Mouse (Mus musculus) kidney, adult 2 months (tissue): Measurements from ENCODE around the gene Rnf185. TPM values are rescaled to one million over a fixed set of nuclear protein-coding genes. Genes with fewer than 3 reads are reported as not detected.
A peak's percentile ranks its signal among the peaks of the same experiment; 100 is the strongest.

Experiments used
- DNase-seq: peaks from one replicate; pipeline ENCODE4 v3.0.0; 2021
- H3K27ac ChIP-seq: fragments of 200-500 bp; 2 replicates; pipeline ENCODE4 v1.5.1; 2012; ENCODE audit warnings: low read depth, low read length, control low read depth, inconsistent platforms; ENCODE audit not compliant: insufficient read depth
- H3K27me3 ChIP-seq: fragments of 200-500 bp; replicated peaks from 2 replicates; pipeline ENCODE4 v1.6.1; 2012; ENCODE audit warnings: mild to moderate bottlenecking, moderate library complexity, low read length, inconsistent platforms; ENCODE audit not compliant: control insufficient read depth, insufficient read depth
- H3K36me3 ChIP-seq: fragments of 200-500 bp; 2 replicates; pipeline ENCODE4 v1.6.1; 2012; ENCODE audit warnings: mild to moderate bottlenecking, moderate library complexity, low read length, inconsistent platforms; ENCODE audit not compliant: control insufficient read depth, insufficient read depth
- H3K4me1 ChIP-seq: fragments of 200-500 bp; 2 replicates; pipeline ENCODE4 v1.6.1; 2011; ENCODE audit warnings: low read length; ENCODE audit not compliant: control insufficient read depth, insufficient read depth
- H3K4me3 ChIP-seq: fragments of 200-500 bp; 2 replicates; pipeline ENCODE4 v1.5.1; 2011; ENCODE audit warnings: mild to moderate bottlenecking, low read depth, low read length, control low read depth; ENCODE audit not compliant: insufficient read depth
- CTCF ChIP-seq: fragments of 200-500 bp; conservative IDR thresholded peaks from 2 replicates; pipeline ENCODE4 v1.5.1; 2011; ENCODE audit warnings: low read depth, mild to moderate bottlenecking, control low read depth, low read length, moderate library complexity, mixed read lengths; ENCODE audit not compliant: insufficient read depth, insufficient read length
- POLR2A ChIP-seq: fragments of 200-500 bp; IDR thresholded peaks from one replicate; pipeline ENCODE4 v1.6.1; 2011; ENCODE audit warnings: low read depth, low read length, control low read depth
- WGBS: fragments of 180-500 bp; shearing (Covaris S2); methylation state at CpG from one replicate; pipeline ENCODE4 v1.1.7; 2018; 5-methylcytosine and 5-hydroxymethylcytosine counted together
- polyA plus RNA-seq: library from polyadenylated mRNA; depleted of rRNA; stranded (reverse); fragments of >200 nt; gene quantifications from 2 replicates; pipeline ENCODE4 v1.2.3, GENCODE M21; 2012

The Rnf185 gene
- polyA plus RNA-seq, 1 experiment, result 49.4 TPM

DNA sequence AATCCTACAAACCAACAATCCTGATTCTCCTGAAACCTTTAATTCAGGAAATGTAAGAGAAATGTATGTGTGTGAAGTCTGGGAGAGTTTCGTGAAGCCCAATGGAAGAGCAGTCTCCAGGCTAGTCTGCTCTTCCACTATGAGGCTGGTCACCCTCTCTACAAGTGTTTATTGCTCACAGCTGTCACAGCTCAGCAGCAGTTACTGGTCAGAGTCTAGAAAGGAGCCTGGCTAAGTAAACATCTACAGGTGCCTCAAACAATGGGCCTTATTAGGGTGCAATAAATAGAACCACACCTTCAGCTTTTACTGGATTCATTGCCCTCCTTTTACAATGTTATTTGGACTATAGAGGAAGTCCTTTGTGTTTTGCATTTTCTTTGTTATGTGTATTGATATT lies 53.8 kb downstream of the Rnf185 start:
- H3K4me3 ChIP-seq, result no peak overlapping the region
- no peak for DNase-seq
- TF ChIP-seq CTCF (no peak), POLR2A (no peak)
- H3K27ac ChIP-seq, result no peak overlapping the region
- H3K4me1 ChIP-seq, result no peaks in the 10 kb centered on the region; the same call in 1 of the 2 replicates
- no peaks in the 10 kb centered on the region for H3K27me3 ChIP-seq
- no peaks in the 10 kb centered on the region for H3K36me3 ChIP-seq
- 94% methylated on average over 1 of the region's 1 CpGs for WGBS

DNA sequence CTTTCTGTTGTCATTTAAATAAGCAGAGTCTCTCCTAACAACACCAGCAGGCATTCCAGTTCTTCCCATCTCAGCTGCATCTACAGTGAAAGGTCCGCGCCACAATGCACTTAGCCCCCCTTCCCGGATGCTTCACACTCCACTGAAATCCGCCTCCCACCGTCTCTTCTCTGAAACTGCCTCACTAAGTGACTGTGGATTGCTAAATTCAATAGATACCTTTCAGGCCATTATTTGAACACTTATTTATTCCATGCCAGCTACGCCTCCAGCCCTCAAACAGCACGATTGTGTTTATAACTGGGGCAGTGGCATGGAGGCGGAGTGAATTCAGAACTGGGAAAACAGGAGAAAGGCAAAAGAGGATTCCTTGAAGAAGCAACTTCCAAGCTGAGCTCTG lies 55.6 kb downstream of the Rnf185 start:
- Histone ChIP-seq H3K36me3 (no peaks in the 10 kb centered on the region), H3K27ac (no peak overlapping the region), H3K27me3 (no peaks in the 10 kb centered on the region), H3K4me1 (peaks cover 8% of the 10 kb centered on the region), H3K4me3 (no peak overlapping the region)
- DNase-seq, result no peak
- 74% methylated on average over 8 of the region's 8 CpGs for WGBS
- TF ChIP-seq POLR2A, result no peak
- no peak for TF ChIP-seq CTCF

DNA sequence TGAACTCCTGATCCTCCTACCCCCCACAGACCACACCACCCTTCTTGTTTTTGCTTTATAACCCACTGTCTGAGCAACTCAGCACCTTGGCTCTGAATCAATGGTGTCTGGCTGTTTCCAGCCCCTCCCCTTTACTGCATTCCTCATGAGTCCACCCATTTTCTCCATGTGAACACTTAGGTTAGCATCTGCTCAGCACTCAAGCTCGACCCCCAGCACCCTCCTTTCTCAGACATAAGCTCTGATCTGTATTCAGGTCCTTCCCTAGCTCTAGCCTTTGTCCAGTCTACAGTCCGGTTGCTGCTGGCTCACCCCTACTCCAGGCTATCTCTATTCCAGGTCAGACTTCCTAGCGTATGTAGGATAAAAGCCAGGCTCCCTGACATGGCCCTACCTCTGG lies 56.1 kb downstream of the Rnf185 start:
- Histone ChIP-seq H3K27me3 (no peaks in the 10 kb centered on the region), H3K4me1 (peaks cover 8% of the 10 kb centered on the region), H3K4me3 (no peak overlapping the region), H3K36me3 (no peaks in the 10 kb centered on the region), H3K27ac (no peak overlapping the region)
- DNase-seq, result no peak
- 83% methylated on average over 3 of the region's 3 CpGs for WGBS
- TF ChIP-seq POLR2A (no peak), CTCF (no peak)

DNA sequence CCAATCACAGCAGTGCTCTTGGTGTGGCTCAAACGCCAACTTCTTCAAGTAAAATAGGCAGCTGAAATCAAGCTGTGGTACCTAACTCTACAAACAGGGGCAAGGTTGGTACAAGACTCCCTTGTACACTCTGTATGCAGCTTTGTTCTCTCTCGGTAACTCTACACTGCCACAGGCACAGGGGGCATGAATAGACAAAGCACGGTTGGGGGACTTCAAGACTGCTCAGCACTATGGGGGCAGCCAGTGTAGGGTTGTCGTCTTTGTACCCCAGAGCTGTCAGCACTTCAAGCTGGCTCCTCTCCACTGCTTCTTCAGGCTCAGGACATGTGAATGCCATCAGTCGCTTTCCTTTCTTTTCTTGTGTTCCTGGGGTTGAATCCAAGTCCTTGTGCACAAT lies 57.6 kb downstream of the Rnf185 start:
- no peaks in the 10 kb centered on the region for H3K36me3 ChIP-seq
- no peak overlapping the region for H3K4me3 ChIP-seq
- no peak for DNase-seq
- no peak overlapping the region for H3K27ac ChIP-seq
- H3K4me1 ChIP-seq, result peaks cover 8% of the 10 kb centered on the region
- TF ChIP-seq POLR2A (no peak), CTCF (no peak)
- no peaks in the 10 kb centered on the region for H3K27me3 ChIP-seq
- WGBS, result 70% methylated on average over 5 of the region's 5 CpGs

DNA sequence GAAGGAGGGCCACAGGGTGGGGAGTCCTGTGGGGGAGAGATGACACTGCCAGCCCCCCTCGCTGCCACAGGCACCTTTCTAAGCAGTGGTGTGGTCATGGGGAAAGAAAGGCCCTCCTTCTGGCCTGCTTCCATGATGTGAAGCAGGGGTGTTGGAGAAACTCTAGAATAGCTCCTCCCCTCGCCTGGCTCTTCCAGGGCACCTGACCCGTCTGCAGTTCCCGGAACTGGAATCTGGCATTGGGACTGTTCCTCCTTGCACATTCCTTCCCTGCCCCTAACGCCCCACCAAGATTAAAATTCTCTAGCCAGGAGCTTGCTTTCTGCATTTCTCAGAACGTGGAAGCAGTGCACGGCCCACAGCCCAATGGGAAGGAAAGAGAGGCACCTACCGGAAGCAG lies 59.6 kb downstream of the Rnf185 start:
- peak; percentile 58 for DNase-seq
- 32% methylated on average over 8 of the region's 8 CpGs for WGBS
- no peak overlapping the region for H3K4me3 ChIP-seq
- no peaks in the 10 kb centered on the region for H3K36me3 ChIP-seq
- H3K27ac ChIP-seq, result peak overlapping the region; percentile 51
- no peak for TF ChIP-seq CTCF
- no peak for TF ChIP-seq POLR2A
- peaks cover 8% of the 10 kb centered on the region for H3K4me1 ChIP-seq
- H3K27me3 ChIP-seq, result no peaks in the 10 kb centered on the region

DNA sequence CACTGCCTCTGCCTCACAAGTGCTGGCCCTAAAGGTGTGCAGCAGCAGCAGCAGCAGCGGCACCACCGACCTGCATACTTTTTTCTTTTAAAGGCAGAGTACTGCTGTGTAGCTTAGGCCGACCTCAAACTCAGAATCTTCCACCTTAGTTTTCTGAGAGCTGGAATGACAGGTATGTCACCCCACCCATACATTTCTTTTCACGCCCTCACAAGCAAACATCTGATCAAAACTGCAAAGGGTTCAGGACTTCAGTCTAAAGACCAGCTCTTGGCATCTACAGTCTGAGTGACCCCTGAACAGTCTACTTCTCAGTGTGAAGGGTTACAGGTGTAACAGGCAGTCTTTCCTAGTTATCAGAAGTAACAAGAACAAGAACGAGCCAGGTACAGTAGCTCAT lies 61.4 kb downstream of the Rnf185 start:
- Histone ChIP-seq H3K36me3 (no peaks in the 10 kb centered on the region), H3K4me1 (peaks cover 8% of the 10 kb centered on the region), H3K27me3 (no peaks in the 10 kb centered on the region), H3K4me3 (no peak overlapping the region), H3K27ac (no peak overlapping the region)
- TF ChIP-seq POLR2A (no peak), CTCF (no peak)
- WGBS, result 65% methylated on average over 5 of the region's 5 CpGs
- no peak for DNase-seq

DNA sequence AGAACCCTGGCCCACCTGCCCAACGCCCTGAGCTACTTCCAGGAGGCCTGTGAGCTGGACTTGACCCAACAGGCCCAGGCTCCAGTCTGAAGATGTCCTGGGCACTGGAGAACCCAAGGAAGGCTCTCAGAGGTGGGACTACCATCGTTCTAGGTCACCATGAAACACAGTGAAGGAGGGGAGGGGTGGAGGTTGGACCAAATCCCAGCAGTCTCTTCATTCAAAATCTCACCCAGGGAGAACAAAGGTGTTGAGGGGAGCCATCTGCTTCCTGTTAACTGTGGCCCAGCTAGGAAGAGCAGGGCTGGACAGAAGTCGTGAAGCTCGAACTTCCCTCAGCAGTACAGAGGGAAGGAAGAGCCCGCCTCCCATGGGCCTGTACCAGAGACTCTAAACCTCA lies 62.2 kb downstream of the Rnf185 start:
- Histone ChIP-seq H3K27me3 (no peaks in the 10 kb centered on the region), H3K4me1 (peaks cover 8% of the 10 kb centered on the region), H3K4me3 (no peak overlapping the region), H3K27ac (no peak overlapping the region), H3K36me3 (no peaks in the 10 kb centered on the region)
- 73% methylated on average over 5 of the region's 5 CpGs for WGBS
- no peak for TF ChIP-seq POLR2A
- TF ChIP-seq CTCF, result no peak
- no peak for DNase-seq
